Mouse (Mus musculus) erythroblast, embryonic 14.5 days (primary cell): Measurements from ENCODE around the gene 1700028K03Rik. TPM values are rescaled to one million over a fixed set of nuclear protein-coding genes. Genes with fewer than 3 reads are reported as not detected.

Source experiments
- H3K27me3 ChIP-seq: 2 replicates; pipeline ENCODE4 v1.6.1; 2012; ENCODE audit warnings: inconsistent platforms; ENCODE audit not compliant: control insufficient read depth
- H3K36me3 ChIP-seq: 2 replicates; pipeline ENCODE4 v1.6.1; 2012; ENCODE audit warnings: mild to moderate bottlenecking, inconsistent platforms; ENCODE audit not compliant: control insufficient read depth
- H3K4me1 ChIP-seq: 2 replicates; pipeline ENCODE4 v1.6.1; 2012; ENCODE audit warnings: inconsistent platforms; ENCODE audit not compliant: control insufficient read depth
- H3K4me3 ChIP-seq: replicated peaks from 2 replicates; pipeline ENCODE3; 2012; ENCODE audit warnings: moderate library complexity, mild to moderate bottlenecking, inconsistent platforms
- H3K9me3 ChIP-seq: 2 replicates; pipeline ENCODE4 v1.6.1; 2012; ENCODE audit warnings: low read length, inconsistent platforms, mixed read lengths; ENCODE audit not compliant: control insufficient read depth
- GATA1 ChIP-seq: IDR thresholded peaks from 2 replicates; pipeline ENCODE4 v1.6.1; 2012; ENCODE audit warnings: low read length, inconsistent platforms, mixed read lengths
- TAL1 ChIP-seq: IDR thresholded peaks from 3 replicates; pipeline ENCODE4 v1.6.1; 2012; ENCODE audit warnings: low read length, inconsistent platforms, mixed read lengths
- polyA plus RNA-seq: library from polyadenylated mRNA; stranded (reverse); fragments of >175 nt; gene quantifications from 2 replicates; pipeline ENCODE4 v1.2.3, GENCODE M21; 2012

Gene 1700028K03Rik
- not detected in 2 replicates for polyA plus RNA-seq

- Histone ChIP-seq H3K27me3 (peaks cover 12% of the 10 kb centered on the region), H3K4me3 (peak within 1 kb of the TSS; percentile 28), H3K9me3 (no peaks in the 10 kb centered on the region), H3K36me3 (no peaks in the 10 kb centered on the region), H3K4me1 (peaks cover 20% of the 10 kb centered on the region)
- TF ChIP-seq GATA1 (no peak), TAL1 (no peak)
Observed at GRCm38 (mm10) chr5:107534581-107534980, at the start of gene 1700028K03Rik. Gene 1700028K03Rik, plus strand, starts transcription at chr5:107534709.

GRCm38 (mm10) chr5:107488996-107489395 lies 45.5 kb upstream of the 1700028K03Rik start:
- H3K9me3 ChIP-seq, result no peaks in the 10 kb centered on the region
- peaks cover 2% of the 10 kb centered on the region; the same call in 1 of the 2 replicates for H3K36me3 ChIP-seq
- H3K4me1 ChIP-seq, result no peaks in the 10 kb centered on the region
- no peak for TF ChIP-seq GATA1
- no peak for TF ChIP-seq TAL1
- H3K4me3 ChIP-seq, result no peak overlapping the region
- no peaks in the 10 kb centered on the region for H3K27me3 ChIP-seq

GRCm38 (mm10) chr5:107491036-107491435 lies 43.5 kb upstream of the 1700028K03Rik start:
- no peak for TF ChIP-seq TAL1
- no peak for TF ChIP-seq GATA1
- Histone ChIP-seq H3K36me3 (peaks cover 4% of the 10 kb centered on the region), H3K4me1 (no peaks in the 10 kb centered on the region), H3K9me3 (peaks cover 5% of the 10 kb centered on the region), H3K27me3 (no peaks in the 10 kb centered on the region), H3K4me3 (no peak overlapping the region)

GRCm38 (mm10) chr5:107492471-107492870 lies 42.0 kb upstream of the 1700028K03Rik start:
- no peak for TF ChIP-seq GATA1
- TF ChIP-seq TAL1, result no peak
- H3K27me3 ChIP-seq, result no peaks in the 10 kb centered on the region
- H3K4me3 ChIP-seq, result no peak overlapping the region
- no peaks in the 10 kb centered on the region for H3K4me1 ChIP-seq
- peaks cover 4% of the 10 kb centered on the region for H3K36me3 ChIP-seq
- peaks cover 5% of the 10 kb centered on the region for H3K9me3 ChIP-seq

GRCm38 (mm10) chr5:107494759-107495158 lies 39.8 kb upstream of the 1700028K03Rik start:
- H3K4me3 ChIP-seq, result no peak overlapping the region
- TF ChIP-seq GATA1, result no peak
- no peak for TF ChIP-seq TAL1
- H3K4me1 ChIP-seq, result no peaks in the 10 kb centered on the region
- peaks cover 4% of the 10 kb centered on the region for H3K36me3 ChIP-seq
- H3K27me3 ChIP-seq, result no peaks in the 10 kb centered on the region
- peaks cover 5% of the 10 kb centered on the region for H3K9me3 ChIP-seq

DNA sequence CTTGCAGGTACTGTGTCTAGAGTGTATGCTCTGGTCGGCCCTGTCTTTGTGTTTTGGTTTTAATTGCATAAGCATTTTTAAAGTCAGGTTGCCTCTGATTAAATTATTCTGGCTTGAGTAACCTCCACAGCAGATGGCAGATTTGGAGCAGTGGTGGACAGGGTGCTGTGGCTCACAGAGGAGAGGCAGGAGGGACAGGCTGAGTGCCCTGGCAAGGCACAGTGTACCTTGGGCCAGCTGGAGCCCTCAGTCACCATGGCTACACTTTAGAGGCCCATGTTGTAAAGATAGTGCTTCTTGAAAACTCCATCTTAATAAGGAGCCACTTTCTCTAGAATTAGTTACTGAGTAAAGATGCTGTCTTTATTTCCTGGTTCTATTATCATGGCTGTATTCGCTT lies 38.5 kb upstream of the 1700028K03Rik start:
- Histone ChIP-seq H3K4me1 (no peaks in the 10 kb centered on the region), H3K9me3 (peaks cover 5% of the 10 kb centered on the region), H3K4me3 (no peak overlapping the region), H3K36me3 (peaks cover 4% of the 10 kb centered on the region), H3K27me3 (no peaks in the 10 kb centered on the region)
- TF ChIP-seq TAL1 (no peak), GATA1 (no peak)

- no peaks in the 10 kb centered on the region for H3K4me1 ChIP-seq
- no peak overlapping the region for H3K4me3 ChIP-seq
- TF ChIP-seq TAL1, result no peak
- TF ChIP-seq GATA1, result no peak
- peaks cover 5% of the 10 kb centered on the region for H3K9me3 ChIP-seq
- no peaks in the 10 kb centered on the region for H3K27me3 ChIP-seq
- H3K36me3 ChIP-seq, result peaks cover 3% of the 10 kb centered on the region; the same call in 1 of the 2 replicates
Observed at GRCm38 (mm10) chr5:107497519-107498501, 36.7 kb upstream of the 1700028K03Rik start.

- TF ChIP-seq TAL1 (no peak), GATA1 (no peak)
- H3K9me3 ChIP-seq, result peaks cover 5% of the 10 kb centered on the region
- no peak overlapping the region for H3K4me3 ChIP-seq
- peaks cover 3% of the 10 kb centered on the region; the same call in 1 of the 2 replicates for H3K36me3 ChIP-seq
- H3K27me3 ChIP-seq, result no peaks in the 10 kb centered on the region
- no peaks in the 10 kb centered on the region for H3K4me1 ChIP-seq
Observed at GRCm38 (mm10) chr5:107498806-107499310, 35.7 kb upstream of the 1700028K03Rik start.

DNA sequence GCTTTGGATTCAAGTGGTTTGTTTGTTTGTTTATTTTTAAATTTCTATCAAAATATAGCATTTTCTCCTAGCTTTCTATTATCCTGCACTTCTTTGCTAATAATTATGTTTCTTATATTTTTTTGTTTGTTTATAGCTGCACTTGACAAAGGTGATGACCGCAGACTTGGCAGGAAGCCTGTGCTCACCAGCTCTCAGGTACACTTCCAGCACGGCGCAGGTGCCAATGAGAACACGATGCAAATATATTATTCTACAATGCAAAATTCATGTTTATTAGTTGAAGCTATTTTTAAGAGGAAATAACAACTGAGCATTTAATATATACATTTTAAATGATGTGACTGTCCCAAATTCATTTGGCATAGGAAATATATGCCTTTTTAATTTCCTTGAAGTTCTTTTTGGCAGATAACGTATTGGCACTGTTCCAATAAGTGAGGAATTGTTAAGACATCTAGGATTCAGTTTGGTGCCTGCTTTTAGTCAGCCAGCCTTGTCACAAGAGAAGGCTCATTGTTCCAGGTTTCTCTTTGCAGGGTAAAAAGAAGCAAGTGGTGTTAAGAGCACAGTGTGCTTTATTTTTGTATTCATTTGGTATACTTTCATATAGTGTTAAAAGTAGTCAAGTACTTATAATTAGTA lies 34.5 kb upstream of the 1700028K03Rik start:
- Histone ChIP-seq H3K27me3 (no peaks in the 10 kb centered on the region), H3K9me3 (no peaks in the 10 kb centered on the region), H3K4me1 (no peaks in the 10 kb centered on the region), H3K4me3 (no peak overlapping the region), H3K36me3 (no peaks in the 10 kb centered on the region)
- TF ChIP-seq GATA1 (no peak), TAL1 (no peak)
